Mouse (Mus musculus) thymus, adult 2 months (tissue): ENCODE results near the gene Snrnp70. TPM values are rescaled to one million over a fixed set of nuclear protein-coding genes. Genes with fewer than 3 reads are reported as not detected.

ENCODE experiments used
- DNase-seq: peaks from one replicate; pipeline ENCODE4 v3.0.0; 2021
- H3K27ac ChIP-seq: fragments of 200-500 bp; 2 replicates; pipeline ENCODE4 v1.5.1; 2012; ENCODE audit warnings: low read length, control low read depth; ENCODE audit not compliant: control insufficient read depth, insufficient read depth
- H3K27me3 ChIP-seq: fragments of 200-500 bp; 2 replicates; pipeline ENCODE4 v1.6.1; 2012; ENCODE audit warnings: mild to moderate bottlenecking, low read length, moderate library complexity, mixed read lengths; ENCODE audit not compliant: control insufficient read depth, insufficient read depth
- H3K36me3 ChIP-seq: fragments of 200-500 bp; 2 replicates; pipeline ENCODE4 v1.6.1; 2012; ENCODE audit warnings: mild to moderate bottlenecking, low read length, moderate library complexity; ENCODE audit not compliant: control insufficient read depth, insufficient read depth
- H3K4me1 ChIP-seq: fragments of 200-500 bp; replicated peaks from 2 replicates; pipeline ENCODE4 v1.6.1; 2012; ENCODE audit warnings: low read length; ENCODE audit not compliant: control insufficient read depth, insufficient read depth
- H3K4me3 ChIP-seq: fragments of 200-500 bp; 2 replicates; pipeline ENCODE4 v1.5.1; 2012; ENCODE audit warnings: mild to moderate bottlenecking, low read length, control low read depth, moderate library complexity; ENCODE audit not compliant: control insufficient read depth, insufficient read depth
- CTCF ChIP-seq: fragments of 200-500 bp; IDR thresholded peaks from 2 replicates; pipeline ENCODE4 v1.5.1; 2012; ENCODE audit warnings: mild to moderate bottlenecking, control low read depth, low read length, moderate library complexity, borderline replicate concordance; ENCODE audit not compliant: control insufficient read depth, poor library complexity, insufficient read depth; ENCODE audit errors: extremely low read depth
- POLR2A ChIP-seq: fragments of 200-500 bp; IDR thresholded peaks from 2 replicates; pipeline ENCODE4 v1.6.1; 2012; ENCODE audit warnings: mild to moderate bottlenecking, low read length, control low read depth, moderate library complexity; ENCODE audit not compliant: control insufficient read depth, poor library complexity, insufficient read depth; ENCODE audit errors: extremely low read depth
- WGBS: fragments of 180-500 bp; shearing (Covaris S2); methylation state at CpG from one replicate; pipeline ENCODE4 v1.1.7; 2018; 5-methylcytosine and 5-hydroxymethylcytosine counted together
- polyA plus RNA-seq: library from polyadenylated mRNA; depleted of rRNA; stranded (reverse); fragments of >200 nt; gene quantifications from 2 replicates; pipeline ENCODE4 v1.2.3, GENCODE M21; 2012

The Snrnp70 gene
- polyA plus RNA-seq, 1 experiment: 725 TPM

DNA sequence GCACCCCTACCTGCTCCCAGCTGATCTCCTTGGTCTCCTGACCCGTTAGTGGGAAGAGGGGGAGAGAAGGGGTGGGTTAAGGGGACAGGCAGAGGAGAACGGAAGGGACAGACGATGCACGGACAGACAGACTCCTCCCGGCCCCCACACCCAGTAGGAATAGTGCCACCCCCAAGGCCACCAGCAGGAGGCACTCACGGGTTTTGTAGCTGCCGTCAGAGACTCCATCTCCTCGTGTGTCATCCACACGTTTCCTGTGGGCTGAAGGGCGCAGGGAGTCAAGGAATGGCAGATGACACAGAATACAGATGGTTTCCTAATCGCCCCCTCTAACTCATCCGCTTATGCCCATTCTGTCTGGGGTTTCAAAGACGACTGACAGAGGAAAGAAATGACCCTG is 52.0 kb downstream of the Snrnp70 start:
- TF ChIP-seq POLR2A (no peak), CTCF (peak; percentile 36; the same call in 1 of the 2 replicates)
- DNase-seq: no peak
- no peak overlapping the region for H3K4me3 ChIP-seq
- H3K27ac ChIP-seq: no peak overlapping the region
- H3K36me3 ChIP-seq: no peaks in the 10 kb centered on the region
- H3K27me3 ChIP-seq: peaks cover 9% of the 10 kb centered on the region; the same call in 1 of the 2 replicates
- 32% methylated on average over 13 of the region's 13 CpGs for WGBS
- H3K4me1 ChIP-seq: peaks cover 19% of the 10 kb centered on the region

DNA sequence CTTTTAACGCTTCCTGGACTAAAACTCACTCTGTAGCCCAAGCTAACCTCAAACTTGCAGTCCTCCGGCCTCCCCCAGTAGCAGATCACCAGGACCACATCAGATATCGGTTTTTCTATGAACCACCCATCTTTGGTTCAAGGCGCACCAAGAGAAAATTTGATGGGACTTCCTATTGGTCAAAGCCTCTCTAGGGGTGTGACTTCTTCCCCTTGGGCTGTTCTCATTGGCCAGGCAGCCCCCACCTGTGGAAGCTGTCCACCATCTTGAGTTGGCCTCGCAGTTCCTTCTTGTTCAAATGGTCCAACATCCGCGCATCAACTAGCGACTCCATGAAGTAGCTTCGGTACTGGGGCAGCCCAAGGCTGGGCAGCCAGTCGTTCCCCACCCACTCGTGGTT is 53.5 kb downstream of the Snrnp70 start:
- H3K4me1 ChIP-seq: peaks cover 27% of the 10 kb centered on the region
- H3K36me3 ChIP-seq: no peaks in the 10 kb centered on the region
- H3K27me3 ChIP-seq: peaks cover 12% of the 10 kb centered on the region; the same call in 1 of the 2 replicates
- DNase-seq: no peak
- TF ChIP-seq POLR2A (no peak), CTCF (no peak)
- H3K27ac ChIP-seq: no peak overlapping the region
- no peak overlapping the region for H3K4me3 ChIP-seq
- WGBS: 94% methylated on average over 11 of the region's 11 CpGs

DNA sequence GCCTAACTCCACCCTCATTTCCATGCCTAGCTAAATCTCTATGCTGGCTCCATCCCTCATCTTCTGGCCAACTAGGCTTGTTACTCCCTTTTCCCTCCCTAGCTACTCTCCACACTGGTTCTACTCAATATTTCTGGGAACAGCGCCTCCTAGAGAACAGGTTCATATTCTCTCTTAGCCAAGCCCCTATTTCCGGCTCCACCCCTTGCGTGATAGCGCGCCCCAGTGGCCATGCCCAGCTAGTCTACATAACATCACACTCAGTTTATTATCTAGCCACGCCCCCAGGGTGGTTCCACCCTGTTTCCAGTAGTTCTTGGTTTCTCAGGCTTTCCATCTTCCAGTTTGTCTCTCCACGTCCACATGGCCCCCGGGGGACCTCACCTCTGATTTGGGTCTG is 54.2 kb downstream of the Snrnp70 start:
- no peaks in the 10 kb centered on the region for H3K36me3 ChIP-seq
- peaks cover 12% of the 10 kb centered on the region; the same call in 1 of the 2 replicates for H3K27me3 ChIP-seq
- DNase-seq: peak; percentile 68
- H3K4me1 ChIP-seq: peaks cover 25% of the 10 kb centered on the region
- H3K4me3 ChIP-seq: no peak overlapping the region
- H3K27ac ChIP-seq: no peak overlapping the region
- WGBS: 7% methylated on average over 8 of the region's 8 CpGs
- TF ChIP-seq CTCF (no peak), POLR2A (no peak)

DNA sequence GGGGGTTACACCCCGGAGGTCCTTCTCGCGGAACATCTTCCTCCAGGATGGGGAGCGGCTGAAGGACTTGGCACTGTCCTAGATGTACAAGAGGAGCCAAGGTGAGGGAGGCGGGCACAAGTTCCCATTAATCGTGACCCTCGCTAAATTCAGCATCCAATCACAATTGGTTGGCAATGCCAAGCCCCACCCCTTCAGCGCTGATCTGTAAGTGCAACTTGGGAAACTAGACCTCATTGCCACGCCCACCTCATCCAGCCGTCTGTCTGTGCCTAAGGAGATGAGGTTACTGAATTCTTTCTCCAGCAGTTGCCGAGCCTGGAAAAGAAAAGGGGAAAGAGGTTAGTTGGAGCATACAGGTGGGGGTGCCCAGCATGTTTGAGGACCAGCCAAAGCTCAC is 54.9 kb downstream of the Snrnp70 start:
- Histone ChIP-seq H3K27ac (no peak overlapping the region), H3K4me1 (peaks cover 25% of the 10 kb centered on the region), H3K27me3 (peaks cover 12% of the 10 kb centered on the region; the same call in 1 of the 2 replicates), H3K36me3 (no peaks in the 10 kb centered on the region), H3K4me3 (no peak overlapping the region)
- no peak for DNase-seq
- 7% methylated on average over 11 of the region's 11 CpGs for WGBS
- no peak for TF ChIP-seq CTCF
- no peak for TF ChIP-seq POLR2A

DNA sequence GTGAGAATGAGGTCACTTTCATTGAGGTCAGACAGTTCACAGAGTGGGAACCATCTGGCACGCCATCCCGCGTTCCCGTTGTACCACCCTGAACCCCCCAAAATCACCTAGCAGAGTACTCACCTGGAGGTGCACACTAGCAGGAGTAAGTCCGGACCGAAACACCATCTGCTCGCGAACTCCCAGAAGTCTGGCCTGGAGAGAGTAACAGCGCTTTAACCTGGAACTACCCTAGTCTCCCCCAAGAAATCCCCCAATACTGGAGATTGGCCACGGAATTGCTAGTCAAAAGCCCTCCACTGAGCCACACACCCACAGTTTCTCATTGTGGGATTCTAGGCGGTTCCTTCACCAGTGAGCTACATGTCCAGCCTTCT is 55.5 kb downstream of the Snrnp70 start:
- DNase-seq: no peak
- Histone ChIP-seq H3K27me3 (peaks cover 12% of the 10 kb centered on the region; the same call in 1 of the 2 replicates), H3K36me3 (no peaks in the 10 kb centered on the region), H3K4me1 (peaks cover 25% of the 10 kb centered on the region), H3K4me3 (no peak overlapping the region), H3K27ac (no peak overlapping the region)
- WGBS: 8% methylated on average over 11 of the region's 11 CpGs
- TF ChIP-seq POLR2A: no peak
- TF ChIP-seq CTCF: no peak

DNA sequence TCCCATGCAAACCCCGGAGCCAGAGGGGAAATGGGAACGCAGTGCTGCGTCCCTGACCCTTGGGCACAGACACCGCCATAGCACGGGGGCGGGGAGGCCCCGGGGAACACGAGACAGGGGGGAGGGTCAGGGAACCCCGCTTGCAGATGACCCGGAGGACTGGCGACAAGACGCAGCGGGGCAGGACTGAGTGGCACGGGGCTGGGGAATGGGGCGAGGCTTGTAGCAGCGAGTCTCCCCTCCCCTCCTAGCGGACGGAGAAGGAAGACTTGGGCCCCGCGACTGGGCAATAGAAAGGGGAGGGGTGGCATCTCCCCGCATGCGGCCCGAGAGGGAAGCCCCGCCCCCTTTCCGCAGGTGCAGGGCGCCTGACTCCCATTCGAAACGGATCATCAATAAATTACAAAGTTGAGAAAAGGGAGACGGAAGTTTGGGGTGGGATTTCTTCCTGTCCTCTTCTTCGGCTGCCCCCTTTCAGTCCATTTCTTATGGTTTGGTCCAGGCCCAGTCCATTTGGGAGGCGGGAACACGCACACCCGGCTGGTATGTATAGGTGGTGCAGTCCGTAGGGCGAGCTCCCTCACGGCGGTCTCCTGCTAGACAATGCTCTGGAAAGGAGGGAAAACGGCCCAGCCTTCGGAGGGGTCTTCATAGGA is 56.0 kb downstream of the Snrnp70 start:
- WGBS: 1% methylated on average over 39 of the region's 39 CpGs
- peaks cover 12% of the 10 kb centered on the region; the same call in 1 of the 2 replicates for H3K27me3 ChIP-seq
- H3K4me3 ChIP-seq: peak overlapping the region; percentile 10; the same call in 1 of the 2 replicates
- H3K4me1 ChIP-seq: peaks cover 25% of the 10 kb centered on the region
- DNase-seq: peak; percentile 25
- no peak overlapping the region for H3K27ac ChIP-seq
- no peaks in the 10 kb centered on the region for H3K36me3 ChIP-seq
- TF ChIP-seq CTCF (no peak), POLR2A (no peak)
